ENCODE assay signal across 26 mouse cellular contexts in genomic region chr10:69810785-69811184, GRCm38 (mm10).
"Had no signal": no experiment of that assay in that cellular context is flagged by ENCODE, and none has a peak within 500 bp of the region (broad histone marks: within the 10 kb centered on the region; RNA-seq: fewer than 3 reads in every experiment).

No protein-coding gene starts in this region.

- H3K27me3 ChIP-seq: heart, embryonic 13.5 days; heart, embryonic 15.5 days; hindbrain, embryonic 13.5 days; hindbrain, embryonic 15.5 days; kidney, embryonic 15.5 days; limb, embryonic 12.5 days; liver, embryonic 13.5 days; liver, embryonic 15.5 days had no signal

- H3K27ac ChIP-seq: heart, adult 2 months; heart, embryonic 13.5 days; heart, embryonic 15.5 days; hindbrain, embryonic 13.5 days; hindbrain, embryonic 15.5 days; hindbrain, postnatal 0 days; kidney, embryonic 15.5 days; kidney, postnatal 0 days; limb, embryonic 12.5 days; liver, embryonic 13.5 days; liver, embryonic 15.5 days had no signal

- ATAC-seq: hindbrain, postnatal 0 days; intestine, embryonic 16.5 days had no signal

- H3K4me2 ChIP-seq: heart, embryonic 11.5 days; heart, embryonic 13.5 days; heart, embryonic 15.5 days; hindbrain, embryonic 13.5 days; hindbrain, embryonic 15.5 days; kidney, embryonic 15.5 days; limb, embryonic 12.5 days; liver, embryonic 11.5 days; liver, embryonic 13.5 days; liver, embryonic 15.5 days had no signal

- H3K9me3 ChIP-seq: heart, embryonic 13.5 days; heart, embryonic 15.5 days; hindbrain, embryonic 13.5 days; hindbrain, embryonic 15.5 days; kidney, embryonic 15.5 days; limb, embryonic 12.5 days; liver, embryonic 13.5 days; liver, embryonic 15.5 days had no signal

- DNase-seq: gastrocnemius, postnatal 25 days; heart, adult 2 months; heart, postnatal 14 days; heart, postnatal 36 days; kidney, adult 11 months; kidney, adult 2 months; kidney, adult 9 months; kidney, postnatal 14 days; kidney, postnatal 36 days; layer of hippocampus, adult 9-11 months; layer of hippocampus, postnatal 36 days; left cerebral cortex, postnatal 4 days; liver; liver, embryonic 13.5 days had no signal

- H3K36me3 ChIP-seq: limb, embryonic 12.5 days; liver, embryonic 13.5 days; liver, embryonic 15.5 days had no signal

- H3K4me1 ChIP-seq: heart, embryonic 13.5 days; heart, embryonic 15.5 days; kidney, embryonic 15.5 days; limb, embryonic 12.5 days; liver, embryonic 13.5 days; liver, embryonic 15.5 days had no signal

- H3K4me3 ChIP-seq: heart, adult 2 months; heart, embryonic 13.5 days; heart, embryonic 15.5 days; hindbrain, embryonic 13.5 days; hindbrain, embryonic 15.5 days; kidney, embryonic 15.5 days; limb, embryonic 12.5 days; liver, embryonic 13.5 days; liver, embryonic 15.5 days had no signal

- H3K9ac ChIP-seq: heart, embryonic 13.5 days; heart, embryonic 15.5 days; hindbrain, embryonic 13.5 days; hindbrain, embryonic 15.5 days; kidney, embryonic 15.5 days; limb, embryonic 12.5 days; liver, embryonic 13.5 days; liver, embryonic 15.5 days had no signal
